Mouse (Mus musculus) left cerebral cortex, adult 2 months (tissue): Measurements from ENCODE around the gene Gns. TPM values are rescaled to one million over a fixed set of nuclear protein-coding genes. Genes with fewer than 3 reads are reported as not detected.
"Not testable (repeated sequence)": the region's sequence is repeated elsewhere in the genome, so short reads cannot be mapped to it uniquely, and the experiment has no call there.

Experiments used
- DNase-seq, 2 experiments: peaks; one replicate each; pipeline ENCODE4 v3.0.0; 2021 to 2022; ENCODE audit warnings: low spot score in 2 of 2, mixed read lengths in 1 of 2; ENCODE audit errors: extremely low spot score in 1 of 2
- H3K27ac ChIP-seq: fragments of 200-600 bp; 2 replicates; pipeline ENCODE4 v1.8.1; 2022
- H3K4me3 ChIP-seq: fragments of 200-600 bp; 2 replicates; pipeline ENCODE4 v1.8.1; 2022
- CTCF ChIP-seq: fragments of 200-600 bp; IDR thresholded peaks from 2 replicates; pipeline ENCODE4 v1.8.1; 2022; ENCODE audit warnings: antibody characterized with exemption, mild to moderate bottlenecking, moderate library complexity
- intact Hi-C: fragments of 180-260 bp; cut with DNase I; formaldehyde crosslinking; loops from one replicate; pipeline ENCODE4 v1.15.1; 2025
- long read RNA-seq, 2 experiments: library from polyadenylated mRNA; stranded (forward); transcript quantifications; one replicate each; pipeline ENCODE4 v2.0.0; 2021; ENCODE audit warnings: borderline mapping rate in 2 of 2
- total RNA-seq, 2 experiments: library from RNA; stranded (reverse); gene quantifications; 2 replicates each; pipeline ENCODE4 v1.2.3; 2021

The Gns gene
- 10 to 100 TPM; 82.3 to 86.4 TPM for total RNA-seq
- long read RNA-seq, experiment 1, transcript Gns-201 (14 exons, 3,855 nt), result major isoform, 154 of 173 reads
- long read RNA-seq, experiment 1, partial matches to known transcripts, result 10 of 173 reads
- long read RNA-seq, experiment 1, other reads (novel, unspliced or antisense), result 9 of 173 reads
- long read RNA-seq, experiment 2, transcript Gns-201 (14 exons, 3,855 nt), result major isoform, 141 of 161 reads
- long read RNA-seq, experiment 2, partial matches to known transcripts, result 11 of 161 reads
- long read RNA-seq, experiment 2, other reads (novel, unspliced or antisense), result 9 of 161 reads

GRCm38 (mm10) chr10:121364801-121365564, at the start of gene Gns:
Gene Gns, plus strand, starts transcription at chr10:121365090.
- peak; percentile 85 for DNase-seq
- TF ChIP-seq CTCF, result no peak; the same call in 1 of the 2 replicates
- H3K27ac ChIP-seq, result peak within 1 kb of the TSS; percentile 86
- intact Hi-C loops, result no loop called here
- H3K4me3 ChIP-seq, result peak within 1 kb of the TSS; percentile 82

GRCm38 (mm10) chr10:121315321-121316283, 49.3 kb upstream of the Gns start:
- no peak for TF ChIP-seq CTCF
- Histone ChIP-seq H3K4me3 (no peak overlapping the region), H3K27ac (no peak overlapping the region)
- intact Hi-C loops, result no loop called here
- no peak for DNase-seq

- Histone ChIP-seq H3K4me3 (no peak overlapping the region), H3K27ac (no peak overlapping the region)
- no peak for TF ChIP-seq CTCF
- intact Hi-C loops, result no loop called here
- DNase-seq, result no peak
Observed at GRCm38 (mm10) chr10:121316361-121316760, 48.5 kb upstream of the Gns start.

DNA sequence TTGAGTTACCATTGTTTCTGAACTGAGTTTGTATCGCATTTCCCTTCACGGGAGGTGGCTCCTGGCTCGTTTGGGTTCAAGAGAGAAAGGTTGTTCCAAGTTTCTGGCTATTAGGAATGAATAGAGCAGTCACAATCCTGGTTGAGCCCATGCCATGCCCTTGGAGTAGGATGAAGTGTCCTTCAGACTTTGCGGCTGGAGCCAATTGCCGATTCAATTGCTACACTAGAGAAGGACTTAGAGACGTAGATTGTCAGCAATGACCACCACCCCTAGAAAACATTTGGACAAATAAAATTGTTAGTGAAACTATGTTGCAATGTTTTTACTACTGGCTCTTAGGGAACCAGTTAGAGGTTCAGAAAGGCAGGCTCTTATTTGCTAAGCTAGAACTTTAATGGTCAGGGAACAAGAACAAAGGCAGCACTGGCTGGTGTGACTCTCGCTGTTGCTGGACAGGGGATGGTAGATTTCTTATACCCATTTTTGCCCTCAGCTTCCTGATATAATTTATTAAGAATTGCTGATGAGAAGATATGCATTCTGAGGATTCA, 46.4 kb upstream of the Gns start:
- Histone ChIP-seq H3K4me3 (no peak overlapping the region), H3K27ac (no peak overlapping the region)
- intact Hi-C loops, result no loop called here
- no peak for DNase-seq
- TF ChIP-seq CTCF, result no peak

GRCm38 (mm10) chr10:121323493-121323892, 41.4 kb upstream of the Gns start:
- intact Hi-C loops, result loop anchor here (10.0 kb wide), 1 partner anchor 289 kb away; the partner anchor contains the start of gene Wif1
- no peak for TF ChIP-seq CTCF
- Histone ChIP-seq H3K4me3 (no peak overlapping the region), H3K27ac (no peak overlapping the region)
- no peak for DNase-seq

- DNase-seq, result no peak
- H3K4me3 ChIP-seq, result no peak overlapping the region
- intact Hi-C loops, result loop anchor here (10.0 kb wide), 1 partner anchor 291 kb away; the partner anchor contains the start of gene Wif1
- TF ChIP-seq CTCF, result peak; percentile 31
- no peak overlapping the region for H3K27ac ChIP-seq
Observed at GRCm38 (mm10) chr10:121326167-121326566, 38.7 kb upstream of the Gns start.

DNA sequence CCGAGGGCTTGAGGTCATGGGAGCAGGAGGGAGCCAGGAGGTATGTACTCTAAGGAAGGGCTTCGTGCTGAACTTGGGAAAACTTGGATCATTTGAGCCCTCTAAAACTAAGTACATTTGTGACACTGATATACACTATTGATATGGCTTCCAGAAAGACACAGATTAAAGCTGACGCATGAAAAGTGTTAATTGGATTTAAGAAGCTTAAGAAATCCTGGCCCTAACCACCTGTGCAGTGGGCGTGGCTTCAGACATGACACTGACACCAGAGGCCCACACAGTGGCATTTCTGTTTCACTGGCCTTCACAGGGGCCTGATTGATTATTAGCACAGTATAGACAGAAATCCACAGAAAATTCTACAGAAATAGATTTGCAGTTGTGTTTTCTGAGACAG, 35.3 kb upstream of the Gns start:
- intact Hi-C loops, result loop anchor here (10.0 kb wide), 1 partner anchor 295 kb away; the partner anchor contains the start of gene Wif1
- TF ChIP-seq CTCF, result no peak
- DNase-seq, result no peak

DNA sequence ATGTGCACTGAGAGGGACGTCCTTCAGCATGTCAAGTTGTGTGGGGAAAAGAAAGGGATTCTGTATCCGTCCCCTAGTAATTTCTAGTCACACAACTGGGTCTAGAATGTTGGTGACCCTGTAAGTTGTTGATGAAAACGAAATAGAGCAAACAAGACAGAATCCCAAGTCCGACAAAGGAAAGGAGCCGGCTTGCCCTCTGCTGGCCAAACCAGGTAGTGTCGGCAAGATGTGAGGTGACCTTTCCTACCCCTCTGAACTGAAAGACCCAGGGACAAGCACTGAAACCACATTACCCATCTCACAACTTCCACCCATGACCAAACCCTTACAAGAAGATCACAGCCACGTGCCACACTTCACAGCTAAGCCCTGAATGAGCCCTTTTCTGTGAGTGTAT, 34.0 kb upstream of the Gns start:
- TF ChIP-seq CTCF, result peak; percentile 86
- H3K4me3 ChIP-seq, result no peak overlapping the region
- intact Hi-C loops, result no loop called here
- peak; percentile 63 to 81 for DNase-seq
- no peak overlapping the region for H3K27ac ChIP-seq

More for the DNA sequence above, 35.3 kb upstream of the Gns start:
- no peak overlapping the region for H3K27ac ChIP-seq
- H3K4me3 ChIP-seq, result no peak overlapping the region

- Histone ChIP-seq H3K27ac (no peak overlapping the region), H3K4me3 (no peak overlapping the region)
- intact Hi-C loops, result no loop called here
- DNase-seq, result peak; percentile 53 to 71
- TF ChIP-seq CTCF, result peak; percentile 96
Observed at GRCm38 (mm10) chr10:121334576-121334975, 30.3 kb upstream of the Gns start.

DNA sequence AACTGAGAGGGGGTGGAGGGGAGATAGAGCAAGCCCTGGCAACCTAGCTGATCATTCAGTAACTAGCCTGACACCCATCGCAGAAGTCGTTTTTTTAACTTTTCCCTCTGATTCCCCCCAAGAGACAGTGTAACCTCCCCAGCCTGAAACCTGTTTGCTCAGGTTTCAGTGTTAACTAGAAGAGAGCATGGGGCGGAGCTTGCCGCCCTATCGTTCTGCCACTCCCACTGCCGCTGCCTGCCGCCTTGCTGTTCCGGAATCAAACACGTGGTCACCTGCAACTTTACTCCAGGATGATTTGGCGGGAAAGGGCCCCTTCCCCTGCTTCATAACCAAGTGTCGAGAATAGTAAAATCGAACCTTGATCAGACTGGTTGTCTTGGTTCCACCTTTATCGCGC, 28.4 kb upstream of the Gns start:
- DNase-seq, H3K4me3 ChIP-seq, H3K27ac ChIP-seq, intact Hi-C loops: not testable (repeated sequence)
